Mouse (Mus musculus) liver, postnatal 0 days (tissue): Measurements from ENCODE around the gene Hpf1.

Experiments used
- CTCF ChIP-seq: sonication (generic); IDR thresholded peaks from 2 replicates; pipeline ENCODE4 v1.5.1; 2016; ENCODE audit warnings: antibody characterized with exemption, low read depth
- EP300 ChIP-seq: IDR thresholded peaks from 2 replicates; pipeline ENCODE4 v1.6.1; 2016; ENCODE audit warnings: antibody characterized with exemption, low read depth, mild to moderate bottlenecking

- TF ChIP-seq CTCF (peak; percentile 51), EP300 (no peak)
Observed at GRCm38 (mm10) chr8:60933617-60934016, 43.4 kb downstream of the Hpf1 start.
